Mouse (Mus musculus): ENCODE measurements around the gene Samd4. TPM values are rescaled to one million over a fixed set of nuclear protein-coding genes. Genes with fewer than 3 reads are reported as not detected.

The Samd4 gene
- polyA plus RNA-seq, 3 experiments from 2014 or later = not detected

DNA sequence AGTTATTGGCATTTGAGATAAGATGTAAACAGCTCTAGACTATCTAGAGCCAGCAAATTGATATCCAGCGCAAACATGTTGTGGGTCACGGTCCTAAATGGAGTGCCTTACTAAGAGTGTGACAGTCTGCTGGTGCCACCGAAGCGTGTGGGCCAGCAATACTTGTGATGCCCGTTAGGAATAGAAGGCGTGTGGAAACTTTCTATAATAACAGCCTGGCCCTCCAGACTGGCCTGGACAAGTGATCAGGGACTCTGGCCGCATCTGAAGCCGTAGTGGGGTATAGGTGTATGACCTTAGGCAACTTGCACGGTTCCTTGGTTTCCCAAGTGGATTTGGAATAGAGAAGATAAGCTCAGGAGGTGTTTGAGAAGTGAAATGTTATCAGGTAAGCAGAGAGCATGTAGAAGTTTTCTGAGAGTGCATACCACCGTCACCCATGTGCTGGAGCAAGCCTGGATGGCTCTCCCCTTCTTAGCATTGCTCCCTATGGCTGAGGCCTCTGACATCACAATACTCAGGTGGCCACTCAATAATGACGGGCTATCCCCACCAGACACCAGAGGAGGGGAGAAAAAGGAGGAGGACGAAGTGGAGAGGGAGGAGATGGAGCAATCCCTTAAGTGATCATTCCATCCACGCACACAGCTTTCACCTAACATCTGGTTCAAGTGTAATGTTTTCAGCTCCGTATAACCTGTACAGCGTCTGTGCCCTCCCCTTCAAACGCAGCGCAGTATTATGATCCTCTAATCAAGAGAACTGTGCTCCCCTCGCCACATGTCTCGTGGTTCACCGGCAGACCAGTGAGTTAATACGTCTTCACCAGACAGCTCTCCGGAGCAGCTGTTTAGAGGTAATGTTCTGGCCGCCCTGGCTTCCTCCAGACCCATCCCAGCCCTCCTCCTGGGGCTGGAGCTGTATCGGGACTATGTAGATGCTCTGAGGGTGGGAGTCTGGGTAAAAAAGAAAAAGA lies 118.4 kb downstream of the Samd4 start:
- no peak for ATAC-seq

DNA sequence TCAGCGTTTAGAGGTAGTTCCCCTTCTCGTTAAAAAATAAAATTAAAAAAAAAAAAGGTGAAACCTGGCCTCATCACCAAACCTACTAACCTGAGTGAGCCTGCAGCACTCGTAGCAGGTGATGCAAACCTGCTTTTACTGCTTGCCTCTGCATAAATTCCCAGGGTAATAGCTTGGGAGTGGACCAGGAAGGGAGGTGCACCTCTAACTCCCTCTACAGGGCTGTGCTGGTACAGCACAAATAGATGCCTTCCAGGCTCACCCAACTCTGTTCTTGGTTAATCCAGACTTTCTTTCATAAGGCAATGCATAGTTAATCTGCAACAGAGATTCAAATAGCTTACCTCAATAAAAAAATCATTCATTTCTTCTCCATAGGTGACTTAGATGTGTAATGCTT lies 121.5 kb downstream of the Samd4 start:
- no peak for ATAC-seq

DNA sequence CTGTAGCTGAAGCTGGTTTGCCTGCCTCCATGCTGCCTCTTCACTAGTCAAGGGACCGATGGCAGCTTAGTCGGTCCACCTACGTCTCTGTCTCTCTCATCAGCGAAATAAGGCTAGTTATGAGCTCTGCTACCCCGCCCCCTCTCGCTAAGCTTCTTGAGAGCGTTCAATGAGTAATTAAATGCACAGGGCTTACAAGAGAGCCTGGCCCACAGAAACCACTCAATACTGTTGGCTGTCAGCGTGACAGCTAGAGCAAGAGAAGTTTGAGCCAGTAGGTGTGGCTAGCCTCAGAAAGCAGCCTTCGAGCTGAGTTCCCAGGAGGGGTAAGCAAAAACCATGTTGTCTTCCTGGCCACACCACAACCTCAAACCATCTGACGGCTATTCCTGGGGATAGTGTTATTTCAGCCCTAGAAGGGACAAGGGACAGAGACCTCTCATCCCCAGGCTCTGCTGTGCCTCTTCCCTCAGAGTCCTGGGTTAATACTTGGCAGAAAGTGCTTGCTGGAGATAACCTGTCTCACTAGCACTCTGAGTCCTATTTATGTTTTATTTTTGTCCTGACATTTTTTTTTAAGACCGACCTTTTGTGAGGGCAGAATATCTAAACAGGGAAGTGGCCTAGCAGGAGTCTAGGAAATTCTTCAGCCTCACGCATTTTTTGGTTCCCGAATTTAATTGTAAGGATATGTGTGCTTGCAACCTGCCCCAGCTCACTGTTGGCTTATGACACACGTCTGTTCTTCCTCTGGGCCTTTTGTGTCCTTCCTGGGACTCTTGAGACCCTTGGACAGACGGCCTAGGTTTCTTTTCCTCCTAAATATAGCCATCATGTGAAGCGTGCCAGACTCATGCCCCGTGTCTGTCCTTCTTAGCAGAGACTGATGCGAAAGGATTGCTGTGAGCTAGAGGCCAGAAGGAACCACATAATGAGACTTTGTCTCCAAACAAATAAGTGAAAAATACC lies 128.8 kb downstream of the Samd4 start:
- ATAC-seq = no peak

DNA sequence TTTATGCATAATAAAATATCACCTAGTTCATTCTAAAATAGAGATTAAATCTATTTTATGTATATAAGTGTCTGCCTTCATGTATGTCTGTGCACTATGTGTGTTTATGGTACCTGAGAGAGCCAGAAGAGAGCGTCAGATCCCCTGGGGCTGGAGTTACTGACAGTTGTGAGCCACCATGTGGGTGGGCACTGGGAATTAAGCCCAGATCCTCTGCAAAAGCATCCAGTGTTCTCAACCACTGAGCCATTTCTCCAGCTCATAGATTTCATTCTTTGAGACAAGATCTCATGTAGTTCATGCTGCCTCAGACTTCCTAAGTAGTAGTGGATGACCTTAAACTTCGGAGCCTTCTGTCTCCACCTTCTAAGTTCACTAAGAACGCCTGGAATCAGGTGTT lies 133.0 kb downstream of the Samd4 start:
- ATAC-seq = no peak

DNA sequence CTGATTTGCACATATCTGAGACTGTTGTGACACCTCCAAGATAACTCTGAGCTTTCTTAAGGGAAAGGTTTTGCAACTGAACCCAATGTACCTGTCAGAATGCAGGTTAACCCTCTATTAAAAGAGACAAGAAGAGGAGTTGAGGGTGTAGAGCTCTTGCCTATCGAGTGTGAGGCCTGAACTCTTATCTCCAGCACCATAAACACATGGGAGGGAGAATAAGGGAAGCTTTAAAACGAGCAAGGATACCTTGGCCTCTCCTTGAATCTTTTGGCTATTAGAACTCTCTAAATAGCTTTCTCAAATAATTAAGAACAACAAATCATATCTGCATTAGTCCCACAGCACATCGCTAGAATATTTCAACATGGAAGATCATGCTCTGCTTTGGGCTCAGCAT lies 135.0 kb downstream of the Samd4 start:
- no peak for ATAC-seq

DNA sequence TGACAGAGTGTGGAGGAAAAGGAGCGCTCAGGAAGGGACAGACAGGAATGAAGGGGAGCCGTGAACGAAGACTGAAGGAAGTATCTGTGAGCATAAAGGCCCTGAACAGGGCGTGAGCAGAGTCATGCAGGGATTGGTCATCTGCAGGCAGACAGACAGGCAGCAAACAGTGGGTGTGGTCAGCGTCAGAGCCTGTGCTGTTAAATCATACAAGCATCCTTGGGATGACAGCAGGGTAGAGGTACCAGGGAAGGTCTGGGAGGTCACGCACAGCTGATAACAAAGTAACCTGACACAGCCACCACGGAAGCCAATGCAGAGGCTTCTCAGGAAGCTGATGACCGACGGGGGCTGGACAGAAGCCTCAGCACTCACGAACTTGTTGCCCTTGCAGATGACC lies 138.2 kb downstream of the Samd4 start:
- ATAC-seq = no peak

DNA sequence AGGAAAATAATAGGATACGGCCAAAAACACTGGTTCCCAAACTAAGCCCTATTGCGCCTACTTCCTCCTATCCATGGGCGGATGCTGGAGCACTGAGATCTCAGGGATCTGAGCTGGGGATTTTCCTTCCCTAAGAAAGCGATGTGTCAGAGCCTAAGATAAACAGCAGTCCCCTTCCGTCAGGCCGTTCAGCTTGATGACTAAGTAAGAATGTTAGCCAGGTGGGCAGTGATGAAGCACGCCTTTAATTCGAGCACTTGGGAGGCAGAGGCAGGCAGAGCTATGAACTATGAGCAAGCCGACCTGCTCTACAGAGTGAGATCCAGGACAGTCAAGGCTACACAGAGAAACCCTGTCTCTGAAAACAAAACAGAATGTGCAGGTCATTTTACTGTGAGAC lies 140.9 kb downstream of the Samd4 start:
- ATAC-seq = no peak

DNA sequence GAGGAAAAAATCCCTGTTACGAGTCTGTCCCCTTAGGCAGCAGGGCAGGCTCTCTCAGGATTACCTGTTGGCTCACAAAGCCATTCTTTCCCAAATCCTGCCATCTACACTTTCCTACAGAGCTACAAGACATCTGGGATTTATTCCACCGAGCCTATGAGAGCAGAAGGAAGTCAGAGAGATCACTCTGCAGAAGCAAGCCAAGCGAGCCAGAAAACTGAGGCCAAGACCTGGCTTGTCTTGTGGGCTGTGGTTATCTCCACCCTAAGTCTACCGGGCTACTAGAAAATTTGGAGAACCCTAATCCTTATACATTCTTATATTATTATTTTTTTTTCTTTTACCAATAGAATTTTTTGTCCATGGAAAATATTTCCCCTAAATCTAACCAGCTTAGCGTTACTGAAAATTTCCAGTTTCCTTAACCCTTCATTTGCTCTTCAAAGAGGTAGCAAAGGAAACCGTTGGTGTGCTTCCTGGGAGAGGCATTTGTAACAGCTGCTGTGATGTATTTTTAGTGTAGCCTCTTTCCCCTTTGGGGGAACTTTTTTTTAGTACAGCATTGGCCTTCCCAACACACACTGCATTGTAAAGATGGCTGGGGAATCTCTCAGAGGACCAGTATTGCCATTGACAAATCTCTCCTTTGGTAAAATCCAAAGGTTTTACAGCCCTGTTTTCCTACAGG lies 144.9 kb downstream of the Samd4 start:
- no peak for ATAC-seq

DNA sequence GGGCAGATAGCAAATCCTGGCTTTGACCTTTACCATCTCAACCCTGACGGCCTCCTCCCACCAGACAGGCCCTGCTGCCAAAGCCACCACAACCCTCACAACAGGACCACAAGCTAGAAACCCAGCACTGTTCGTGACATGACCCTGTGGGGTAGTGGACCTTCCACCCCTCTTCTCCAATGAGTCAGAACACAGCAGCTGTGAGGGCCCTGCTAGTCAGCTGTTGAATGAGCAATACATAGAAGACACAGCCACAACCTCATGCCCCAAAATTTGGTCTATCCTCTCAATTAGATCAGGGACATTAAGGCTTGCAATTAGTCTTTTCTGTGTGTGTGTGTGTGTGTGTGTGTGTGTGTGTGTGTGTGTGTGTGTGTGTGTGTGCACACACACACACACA lies 148.9 kb downstream of the Samd4 start:
- ATAC-seq = no peak

DNA sequence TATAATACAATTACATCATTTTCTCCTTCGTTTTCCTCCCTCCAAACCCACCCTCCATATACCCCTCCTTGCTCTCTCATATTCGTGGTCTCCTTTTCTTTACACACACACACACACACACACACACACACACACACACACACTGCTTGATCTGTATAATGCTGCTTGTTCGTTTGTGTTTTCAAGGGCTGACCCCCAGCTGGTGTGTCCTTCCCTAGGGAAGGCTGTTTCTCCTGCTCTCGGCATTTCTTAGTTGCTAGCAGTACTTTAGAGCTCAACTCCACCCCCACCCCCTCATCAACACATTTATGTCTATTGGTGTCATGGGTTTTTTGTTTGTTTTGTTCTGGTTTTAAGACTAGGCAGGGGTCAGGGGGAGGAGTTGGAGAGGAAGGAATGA lies 149.5 kb downstream of the Samd4 start:
- no peak for ATAC-seq

DNA sequence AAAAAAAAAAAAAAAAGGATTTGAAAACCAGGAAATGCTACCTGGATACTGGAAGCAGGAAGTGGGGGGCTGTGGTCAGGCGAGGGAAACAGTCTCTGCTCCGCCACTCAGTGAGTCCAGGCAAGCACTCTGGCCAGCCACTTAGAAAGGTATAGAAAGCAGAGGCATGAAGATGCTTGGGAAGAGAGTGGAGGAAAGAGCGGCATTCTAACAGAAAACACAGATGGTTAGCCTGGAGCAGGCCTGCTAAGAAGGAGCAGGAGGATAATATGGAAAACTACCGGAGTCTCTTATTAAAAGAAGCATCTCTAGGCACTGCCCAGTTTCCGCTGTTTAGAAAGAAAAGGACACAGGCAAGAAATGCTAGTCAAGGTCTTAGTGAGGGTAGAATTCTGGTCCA lies 150.8 kb downstream of the Samd4 start:
- no peak for ATAC-seq

DNA sequence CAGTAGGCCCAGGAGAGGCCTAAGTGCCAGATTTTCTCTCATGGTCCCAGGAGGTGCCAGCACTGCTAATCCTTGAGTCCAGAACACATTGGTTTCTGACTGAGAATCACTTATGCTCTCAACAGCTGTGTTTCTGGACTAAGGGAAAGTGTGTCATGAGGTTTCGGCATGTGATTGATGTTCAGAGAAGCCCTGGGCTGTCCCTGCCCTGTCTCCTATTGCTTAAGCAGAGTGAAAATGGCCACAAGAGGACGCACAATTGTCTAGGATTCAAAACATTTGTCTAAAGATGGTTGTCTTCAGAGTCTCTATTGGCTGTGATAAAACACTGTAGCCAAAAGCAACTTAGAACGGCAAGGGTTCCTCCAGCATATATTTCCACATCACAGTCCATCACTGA lies 159.0 kb downstream of the Samd4 start:
- ATAC-seq = no peak

DNA sequence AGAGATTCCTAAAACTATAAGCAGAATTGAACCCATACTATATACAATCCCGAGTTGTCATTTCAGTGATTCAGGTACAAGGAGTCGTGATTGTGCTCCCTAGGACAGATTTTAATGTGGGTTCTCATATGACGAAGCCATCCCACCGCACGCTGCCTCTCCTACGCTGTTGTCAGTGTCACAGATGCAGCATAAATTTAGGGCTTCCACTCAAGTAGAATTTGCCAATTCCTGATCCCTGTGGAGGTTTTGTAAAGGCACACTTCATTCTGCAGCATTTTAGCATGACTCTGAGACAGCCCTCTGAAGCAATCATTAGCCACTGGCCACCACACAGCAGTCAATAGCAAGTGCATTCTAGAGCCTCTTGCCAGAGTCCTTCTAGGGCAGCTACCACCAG lies 166.4 kb downstream of the Samd4 start:
- ATAC-seq = no peak

DNA sequence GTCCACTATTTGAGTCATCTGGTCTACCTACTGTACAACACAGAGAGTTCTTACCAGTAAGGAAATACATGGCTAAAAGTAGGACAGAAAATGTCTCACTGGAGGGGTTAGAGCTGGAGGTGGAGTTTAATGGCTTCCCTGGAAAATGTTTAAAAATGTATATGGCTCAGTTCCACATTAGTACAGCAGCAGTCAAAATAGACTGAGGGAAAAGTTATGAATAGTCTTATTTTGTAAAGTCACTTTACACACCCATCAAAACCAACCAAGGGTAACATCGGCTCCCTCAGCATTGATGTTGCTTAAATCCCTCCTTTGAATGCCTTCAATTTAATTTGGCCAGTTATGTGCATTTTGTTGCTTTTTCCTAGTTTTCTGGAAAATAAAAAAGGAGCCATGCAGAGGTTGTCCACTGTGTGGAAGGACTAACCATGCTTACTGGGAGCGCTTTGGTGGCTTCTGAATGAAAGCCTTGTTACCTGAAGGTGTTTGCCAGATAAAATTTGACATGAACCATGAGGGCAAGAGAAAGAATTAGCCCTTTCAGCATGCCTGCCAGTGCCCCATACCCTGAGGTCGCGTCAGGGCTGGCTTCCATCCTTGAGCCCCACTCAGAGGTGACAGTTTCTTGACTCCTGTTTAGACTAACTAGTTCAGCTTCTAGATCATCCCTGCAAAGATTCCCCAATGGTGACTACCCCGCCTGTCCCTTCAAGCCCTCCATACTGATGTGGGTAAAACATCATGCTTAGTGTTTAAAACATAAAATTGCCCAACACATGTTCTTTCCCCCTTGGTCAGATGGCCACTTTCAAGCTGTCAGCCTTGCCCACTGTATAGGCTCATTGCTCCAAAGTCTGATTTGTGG lies 169.3 kb downstream of the Samd4 start:
- ATAC-seq = no peak

DNA sequence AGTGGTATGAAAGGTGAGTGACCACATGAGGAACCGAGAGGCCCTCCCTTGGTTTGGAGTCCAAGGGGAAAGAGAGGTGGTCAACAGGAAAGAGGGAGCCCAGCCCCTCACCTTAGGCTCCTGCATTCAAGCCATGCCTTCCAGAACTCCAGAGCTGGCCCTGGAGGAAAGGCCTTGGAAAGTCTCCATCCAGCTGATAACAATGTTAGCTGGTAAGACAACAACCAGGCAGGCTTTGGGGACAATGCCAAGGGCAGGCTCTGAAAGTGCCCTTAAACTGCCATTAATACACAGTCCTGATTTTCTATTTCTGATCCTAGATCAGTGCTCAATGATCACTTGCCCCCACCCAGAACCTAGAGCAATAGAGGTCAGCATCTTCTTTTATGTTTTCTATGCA lies 170.4 kb downstream of the Samd4 start:
- ATAC-seq = no peak

DNA sequence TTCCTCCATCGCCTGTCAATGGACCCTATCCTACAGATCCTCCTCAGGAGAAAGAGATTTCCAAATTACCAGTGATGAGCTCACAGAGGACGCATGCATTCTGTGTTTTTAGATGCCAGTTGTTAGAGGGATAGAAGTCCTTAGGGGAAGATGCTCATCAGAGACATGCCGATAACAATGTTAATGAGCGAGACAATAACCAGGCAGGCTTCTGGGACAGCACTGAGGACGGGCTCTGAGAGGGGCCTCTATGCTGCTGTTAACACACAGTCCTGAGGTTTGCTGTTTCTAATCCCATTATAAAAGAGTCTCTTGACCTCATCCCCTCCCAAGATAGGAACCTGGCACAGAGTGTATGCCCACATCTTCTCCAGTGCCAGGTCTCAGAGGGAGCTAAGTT lies 171.2 kb downstream of the Samd4 start:
- no peak for ATAC-seq

DNA sequence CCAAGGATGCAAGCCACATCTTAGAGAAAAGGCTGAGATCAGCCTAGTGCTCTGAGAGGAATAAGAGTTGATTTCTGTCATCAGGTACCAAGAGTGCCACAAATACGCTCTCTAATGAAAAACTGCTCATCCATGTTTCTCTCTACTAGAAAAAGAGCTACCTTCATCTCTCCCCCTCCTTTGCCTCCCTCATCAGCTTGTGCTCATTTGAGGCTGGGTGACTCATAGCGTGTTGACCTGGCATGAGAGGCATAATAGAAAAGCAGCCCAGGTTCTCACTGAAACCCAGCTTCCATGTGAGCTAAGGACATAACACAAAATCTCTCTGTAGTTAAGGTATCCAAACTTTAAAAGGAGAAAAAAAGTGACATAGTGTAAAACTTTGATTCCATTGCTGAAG lies 176.3 kb downstream of the Samd4 start:
- ATAC-seq = no peak

DNA sequence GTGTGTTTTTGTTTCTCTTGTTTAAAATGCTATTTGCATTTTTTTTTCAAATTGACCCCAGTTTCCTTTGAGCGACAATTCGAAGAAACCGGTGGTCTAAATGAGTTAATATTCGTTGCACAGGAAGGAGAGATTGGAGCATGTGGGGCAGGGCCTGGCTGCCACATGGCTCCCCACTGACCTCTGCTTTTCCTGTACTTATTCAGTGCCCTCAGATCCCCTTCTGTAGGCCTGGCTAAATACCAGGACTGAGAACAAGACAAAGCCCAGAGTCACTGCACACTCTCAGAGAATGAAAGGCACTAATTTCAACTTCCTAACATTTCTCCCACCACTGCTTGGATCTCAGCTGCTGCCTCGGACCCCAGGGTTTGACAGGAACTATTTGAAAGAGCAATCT lies 182.4 kb downstream of the Samd4 start:
- no peak for ATAC-seq

DNA sequence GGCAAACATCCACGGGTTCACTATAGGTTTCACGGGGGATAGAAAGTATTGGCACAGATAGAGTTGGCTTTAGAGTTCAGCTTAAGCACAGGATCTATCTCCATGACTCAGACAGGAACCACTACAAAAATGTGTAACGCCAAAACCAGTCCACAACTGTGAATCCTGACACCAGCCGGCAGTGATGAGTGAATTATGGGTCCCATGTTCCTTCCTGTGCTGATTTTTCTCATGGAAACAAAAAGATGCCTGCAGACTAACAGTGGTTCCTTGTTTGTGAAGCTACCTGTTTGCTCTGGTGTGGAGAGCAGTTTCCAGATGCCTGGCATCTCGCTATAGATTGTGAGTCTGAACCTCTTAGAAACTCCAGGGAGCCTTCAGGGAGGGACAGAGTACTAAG lies 184.2 kb downstream of the Samd4 start:
- ATAC-seq = no peak

DNA sequence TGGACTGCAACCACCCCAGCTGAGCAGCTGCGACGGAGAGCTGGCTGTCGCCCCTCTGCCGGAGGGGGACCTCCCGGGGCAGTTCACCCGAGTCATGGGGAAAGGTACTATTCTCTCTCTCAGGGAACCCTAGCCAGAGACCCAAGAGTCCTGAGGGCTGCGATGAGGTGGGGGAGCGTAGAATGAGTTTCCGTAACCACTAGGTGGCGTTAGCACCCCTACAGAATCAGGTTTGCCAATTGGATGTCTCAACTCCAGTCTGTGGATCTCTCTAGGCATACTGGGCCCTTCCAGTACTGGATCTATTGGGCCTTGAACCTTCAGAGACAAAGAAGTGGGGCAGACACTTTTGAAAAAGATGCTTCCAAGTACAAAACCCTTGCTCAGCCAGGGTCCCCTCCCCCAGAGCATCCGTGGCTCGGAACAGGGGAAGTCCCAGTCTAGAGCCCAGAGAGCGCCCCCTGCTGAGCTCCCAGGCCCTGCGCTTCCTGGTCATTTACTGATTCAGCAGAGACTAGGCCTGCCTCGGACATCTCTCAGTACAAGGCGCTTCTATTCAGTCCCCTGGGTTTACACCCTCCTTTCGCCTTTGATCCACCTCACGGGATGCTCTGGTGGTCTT lies 191.5 kb downstream of the Samd4 start:
- no peak for ATAC-seq

DNA sequence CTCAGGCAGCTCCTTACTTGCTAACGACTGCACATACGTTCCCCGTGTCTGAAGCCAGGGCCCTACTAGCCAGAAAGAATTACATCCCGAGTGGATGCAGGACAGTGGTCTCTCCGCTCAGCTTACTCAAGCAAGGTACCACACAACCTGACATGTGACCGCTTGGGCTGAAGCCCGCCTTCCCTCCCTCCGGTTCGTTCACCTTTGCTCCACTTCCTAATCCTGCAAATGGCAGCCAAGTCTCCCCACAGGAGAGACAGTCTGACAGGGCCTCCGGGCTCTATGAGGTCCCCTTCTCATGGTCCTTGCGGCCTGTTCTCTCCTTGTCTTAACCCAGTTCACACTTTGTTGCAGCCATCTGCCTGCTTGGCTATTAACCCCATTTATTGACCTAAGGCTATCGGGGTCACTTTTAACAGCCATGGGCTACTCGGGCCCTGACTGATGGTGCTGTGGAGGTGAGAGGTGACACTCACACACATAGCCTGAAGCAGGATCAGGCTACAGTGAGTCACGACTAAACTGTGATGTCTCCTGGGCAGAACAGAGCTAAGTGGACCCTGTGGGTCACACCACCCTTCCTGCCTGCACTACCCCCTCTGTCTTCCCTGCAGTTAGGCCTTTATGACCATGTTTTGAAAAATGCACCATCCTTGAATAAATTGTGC lies 192.5 kb downstream of the Samd4 start:
- ATAC-seq = no peak

Measured in inflammation-experienced regulatory T-cells, adult 6 months (primary cell).